Mouse (Mus musculus) liver, embryonic 13.5 days (tissue): Measurements from ENCODE around the gene P2ry6. TPM values are rescaled to one million over a fixed set of nuclear protein-coding genes. Genes with fewer than 3 reads are reported as not detected.

Experiments used
- ATAC-seq: fragments of 200-750 bp; cut with Nextera tagmentation; 2 replicates; pipeline ENCODE4 v1.8.0; 2017; ENCODE audit warnings: low read depth, mild to moderate bottlenecking, moderate number of reproducible peaks, moderate library complexity
- DNase-seq: peaks from one replicate; pipeline ENCODE4 v3.0.0; 2022
- H3K27ac ChIP-seq: fragments of 300-500 bp; sonication (generic); 2 replicates; pipeline ENCODE4 v1.5.1; 2015; ENCODE audit warnings: moderate library complexity, mild to moderate bottlenecking, inconsistent platforms
- H3K27me3 ChIP-seq: fragments of 300-500 bp; sonication (generic); 2 replicates; pipeline ENCODE4 v1.6.1; 2015; ENCODE audit warnings: mild to moderate bottlenecking, inconsistent platforms
- H3K36me3 ChIP-seq: fragments of 300-500 bp; sonication (generic); 2 replicates; pipeline ENCODE4 v1.6.1; 2015; ENCODE audit warnings: mild to moderate bottlenecking, inconsistent platforms
- H3K4me1 ChIP-seq: fragments of 300-500 bp; sonication (generic); replicated peaks from 2 replicates; pipeline ENCODE4 v1.6.1; 2015; ENCODE audit warnings: inconsistent platforms
- H3K4me2 ChIP-seq: fragments of 300-500 bp; sonication (generic); 2 replicates; pipeline ENCODE4 v1.6.1; 2015; ENCODE audit warnings: inconsistent platforms, mild to moderate bottlenecking, moderate library complexity
- H3K4me3 ChIP-seq: fragments of 300-500 bp; sonication (generic); replicated peaks from 2 replicates; pipeline ENCODE4 v1.5.1; 2015; ENCODE audit warnings: mild to moderate bottlenecking, inconsistent platforms
- H3K9ac ChIP-seq: fragments of 300-500 bp; sonication (generic); 2 replicates; pipeline ENCODE4 v1.6.1; 2015; ENCODE audit warnings: mild to moderate bottlenecking, inconsistent platforms
- H3K9me3 ChIP-seq: fragments of 300-500 bp; sonication (generic); replicated peaks from 2 replicates; pipeline ENCODE4 v1.6.1; 2016; ENCODE audit warnings: inconsistent platforms
- WGBS: fragments of 180-500 bp; shearing (Covaris S2); methylation state at CpG from one replicate; pipeline ENCODE4 v1.1.7; 2015; ENCODE audit not compliant: insufficient replicate concordance; 5-methylcytosine and 5-hydroxymethylcytosine counted together
- polyA plus RNA-seq: library from polyadenylated mRNA; unstranded; fragments of >200 nt; fragmentation: Nextera tagmentation; extraction: Ambion mirVana; gene quantifications from 2 replicates; pipeline ENCODE4 v1.2.1, GENCODE M21; 2015

Gene P2ry6
- polyA plus RNA-seq, 1 experiment from 2014 or later: 2.7 TPM

DNA sequence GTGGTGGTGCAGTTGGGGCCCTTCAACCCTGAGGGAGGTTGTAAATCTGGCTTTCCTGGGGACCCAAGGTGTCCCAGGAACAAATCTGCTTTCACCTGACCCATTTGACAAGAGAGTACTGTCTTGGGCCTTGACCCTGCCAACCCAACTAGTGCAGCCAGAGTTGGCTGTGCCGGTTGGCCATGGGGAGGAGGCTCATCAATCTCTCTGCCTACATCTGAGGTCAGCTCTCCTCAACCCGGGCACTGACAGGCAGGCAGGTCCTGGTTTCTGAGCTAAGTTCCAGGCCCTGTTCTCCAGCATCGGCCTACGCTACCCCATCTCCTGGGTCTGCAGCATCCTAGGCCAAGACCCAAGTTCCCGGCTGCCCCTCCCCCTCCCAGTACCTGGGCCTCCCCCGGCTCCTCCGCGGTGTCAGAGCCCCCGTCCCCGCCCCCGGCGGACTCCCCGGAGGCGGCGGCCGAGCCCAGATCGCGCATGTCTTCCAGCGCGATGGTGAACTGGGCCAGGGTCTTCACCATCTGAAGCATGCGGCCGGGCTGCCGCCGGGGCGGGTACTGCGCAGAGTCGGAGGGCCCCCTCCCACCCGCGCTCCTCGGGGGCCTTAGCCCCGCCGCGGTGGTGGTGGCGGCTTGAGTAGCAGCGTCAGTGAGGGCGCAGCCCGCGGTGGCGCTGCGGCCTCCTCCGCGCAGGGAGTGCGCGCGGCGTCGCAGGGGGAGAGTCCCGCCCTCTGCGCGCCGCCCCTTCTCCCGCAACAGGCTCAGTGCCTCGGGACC is 80.2 kb downstream of the P2ry6 start:
- Histone ChIP-seq H3K36me3 (0 out of 2 replicates have a peak, but pooled peaks cover 7% of the 10 kb centered on the region), H3K4me3 (peak overlapping the region; percentile 56), H3K4me1 (peaks cover 18% of the 10 kb centered on the region), H3K9ac (peak overlapping the region; percentile 59), H3K27me3 (peaks cover 36% of the 10 kb centered on the region), H3K9me3 (no peaks in the 10 kb centered on the region), H3K27ac (no peak overlapping the region), H3K4me2 (peak overlapping the region; percentile 76)
- ATAC-seq (no peak), DNase-seq (no peak)
- WGBS: 7% methylated on average over 52 of the region's 53 CpGs

GRCm38 (mm10) chr7:100893249-100894056 is 81.0 kb downstream of the P2ry6 start:
- Histone ChIP-seq H3K4me3 (no peak overlapping the region), H3K9me3 (no peaks in the 10 kb centered on the region), H3K9ac (no peak overlapping the region), H3K36me3 (0 out of 2 replicates have a peak, but pooled peaks cover 7% of the 10 kb centered on the region), H3K27ac (no peak overlapping the region), H3K27me3 (peaks cover 36% of the 10 kb centered on the region), H3K4me1 (peaks cover 18% of the 10 kb centered on the region), H3K4me2 (peak overlapping the region; percentile 76)
- WGBS: 60% methylated on average over 20 of the region's 20 CpGs
- ATAC-seq (no peak), DNase-seq (no peak)

Other genes with a start within 250 kb of the P2ry6 start
- gene Relt, start 111.2 kb downstream of the P2ry6 start, polyA plus RNA-seq: 15.3 and 16.7 TPM in 2 replicates
- 0.53 and 0.83 TPM in 2 replicates for gene Arhgef17, start 42.5 kb downstream of the P2ry6 start, polyA plus RNA-seq
- gene P2ry2, start 38.2 kb upstream of the P2ry6 start, polyA plus RNA-seq: 0.76 TPM in 2 replicates
- 4.2 and 6.8 TPM in 2 replicates for gene Fchsd2, start 118.2 kb upstream of the P2ry6 start, polyA plus RNA-seq